Mouse (Mus musculus) left cerebral cortex, postnatal 36 days (tissue): ENCODE measurements at regions not wholly inside any gene's neighbourhood (a gene's known extent, or its start where the extent isn't known, plus 50 kb on each side); places are given as distances from the start of the nearest gene placed in this dataset.
A peak's percentile ranks its signal among the peaks of the same experiment; 100 is the strongest.
"Not testable (repeated sequence)": the region's sequence is repeated elsewhere in the genome, so short reads cannot be mapped to it uniquely, and the experiment has no call there.

ENCODE experiments used
- DNase-seq, 2 experiments: peaks; one replicate each; pipeline ENCODE4 v3.0.0; 2021 to 2022; ENCODE audit warnings: low spot score in 2 of 2, mixed read lengths in 1 of 2
- intact Hi-C: fragments of 180-260 bp; cut with DNase I; formaldehyde crosslinking; loops from one replicate; pipeline ENCODE4 v1.15.1; 2025

DNA sequence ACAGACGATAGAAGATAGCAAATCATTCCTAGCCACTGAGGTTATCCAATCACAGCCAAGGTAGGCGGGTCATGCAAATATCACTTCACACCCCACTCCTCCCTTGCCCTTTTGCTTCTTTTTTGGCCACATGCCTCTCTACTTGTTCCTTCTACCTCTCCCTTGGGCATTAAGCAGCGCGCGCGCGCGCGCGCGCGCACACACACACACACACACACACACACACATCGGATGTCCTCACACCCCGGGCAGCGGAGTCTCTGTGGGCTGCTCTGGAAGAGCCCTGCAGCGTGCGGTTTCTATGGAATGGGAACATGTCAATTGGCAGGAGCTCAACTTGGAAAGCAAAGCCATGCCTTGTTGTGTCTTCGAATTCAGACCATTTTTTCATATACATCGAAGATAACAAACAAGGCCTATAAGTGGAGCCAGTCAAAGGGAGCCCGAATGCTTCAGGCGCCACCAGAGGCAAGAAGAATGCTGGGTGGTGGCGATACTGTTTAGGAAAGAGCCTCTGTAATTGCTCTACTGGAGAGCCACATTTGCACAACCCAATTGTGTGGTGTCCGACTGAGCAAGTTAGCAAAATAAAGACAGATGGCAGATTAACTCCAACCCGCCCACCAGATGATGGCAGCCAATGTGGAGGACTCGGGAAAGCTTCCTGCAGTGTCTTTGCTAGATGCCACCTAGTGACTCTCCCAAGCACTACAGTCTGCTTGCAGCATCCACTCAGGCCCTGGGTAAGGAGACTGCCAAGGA is 183.3 kb upstream of the Serp2 start:
- intact Hi-C loops: loop anchor here (5.0 kb wide), 1 partner anchor 183 kb away; the partner anchor contains the start of gene Serp2
- DNase-seq: peak; percentile 82 to 85

DNA sequence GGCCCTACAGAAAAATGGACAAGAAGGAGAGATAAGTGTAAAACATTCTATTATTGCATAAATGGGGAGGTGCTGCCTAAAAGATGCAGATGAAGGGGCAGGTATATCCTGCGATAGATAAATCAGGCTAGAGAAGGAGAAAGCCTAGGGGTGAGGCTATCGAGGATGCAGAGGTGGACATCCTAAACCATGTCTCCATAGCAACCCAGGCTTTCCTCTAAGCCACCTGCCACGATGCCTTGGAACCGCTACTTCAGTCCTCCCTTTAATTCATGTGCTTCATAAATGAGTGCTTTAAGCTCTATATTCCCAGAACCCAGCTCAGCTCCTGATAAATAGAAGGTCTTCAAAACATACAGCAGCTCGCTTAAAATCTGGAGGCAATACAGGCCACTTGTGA is 179.3 kb upstream of the Serp2 start:
- DNase-seq: no peak
- intact Hi-C loops: no loop called here

- intact Hi-C loops: no loop called here
- DNase-seq: no peak
These were observed 178.4 kb upstream of the Serp2 start for GRCm38 (mm10) chr14:76735107-76735506.

- DNase-seq: peak in 1 of 2 experiments; percentile 22
- intact Hi-C loops: no loop called here
These were observed 176.7 kb upstream of the Serp2 start for GRCm38 (mm10) chr14:76733258-76733823.

DNA sequence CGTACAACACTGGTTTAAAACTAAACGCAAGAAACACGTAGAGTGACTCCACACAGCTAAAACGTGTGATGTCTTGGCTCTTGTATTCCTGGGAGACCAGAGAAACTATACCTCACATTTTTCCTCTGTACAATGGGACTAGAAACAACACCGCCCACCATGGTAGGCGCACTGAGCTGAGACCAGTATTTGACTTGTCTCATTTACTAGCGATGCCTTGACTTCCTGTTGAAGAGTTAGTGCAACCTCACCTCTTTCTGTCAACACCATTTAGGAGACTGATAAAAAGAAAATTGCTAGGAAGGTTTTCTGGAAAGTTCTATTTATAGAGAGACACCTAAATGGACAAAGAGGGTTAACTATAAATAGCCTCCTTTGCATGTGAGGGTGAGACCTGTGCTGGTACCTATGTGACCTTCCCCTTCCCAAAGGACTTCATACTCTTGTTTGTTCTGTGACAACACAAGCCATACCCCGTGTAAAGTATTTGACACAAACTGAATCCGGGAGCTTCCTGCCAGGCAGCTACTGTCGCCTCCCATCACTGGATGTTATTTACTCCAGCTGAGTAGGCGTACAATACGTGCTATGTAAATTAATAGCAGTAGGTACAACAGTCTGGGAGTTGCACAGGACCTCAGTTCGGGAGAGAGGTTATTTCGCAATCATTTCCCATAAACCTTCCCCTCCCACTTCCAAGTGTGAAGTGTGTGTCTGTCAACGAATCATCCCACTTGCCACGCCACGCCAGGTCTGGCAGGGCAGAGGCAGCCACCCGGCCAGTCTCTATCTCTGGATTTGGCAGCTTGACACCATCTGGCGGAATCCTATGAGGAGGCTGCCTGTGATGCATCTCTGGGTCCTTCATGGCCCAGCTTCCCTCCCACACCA is 174.7 kb upstream of the Serp2 start:
- intact Hi-C loops: no loop called here
- no peak for DNase-seq

- no peak for DNase-seq
- intact Hi-C loops: no loop called here
These were observed 169.2 kb upstream of the Serp2 start for GRCm38 (mm10) chr14:76725844-76726243.

- DNase-seq, intact Hi-C loops: not testable (repeated sequence)
These were observed 168.5 kb upstream of the Serp2 start for GRCm38 (mm10) chr14:76725231-76725630.

GRCm38 (mm10) chr14:76724826-76725225 is 168.1 kb upstream of the Serp2 start:
- no peak for DNase-seq
- intact Hi-C loops: no loop called here

DNA sequence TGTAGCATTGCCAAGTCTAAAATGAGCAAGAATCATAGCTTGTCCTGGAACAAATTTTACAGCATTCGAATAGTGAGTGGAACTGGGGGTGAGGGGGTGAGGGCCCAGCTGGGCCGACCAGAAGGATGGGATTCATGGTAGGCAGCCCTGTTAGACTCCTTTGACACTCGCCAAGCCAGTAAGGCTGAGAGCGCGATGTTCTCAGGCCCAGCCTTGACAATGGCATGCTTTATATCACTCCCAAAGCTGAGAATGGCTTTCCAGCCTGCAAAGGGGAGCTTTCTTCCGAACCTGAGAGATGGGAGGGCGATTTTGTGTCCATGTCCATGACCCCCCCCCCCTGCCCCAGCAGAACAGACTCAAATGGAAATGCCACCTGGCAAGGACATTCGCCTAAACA is 167.7 kb upstream of the Serp2 start:
- intact Hi-C loops: no loop called here
- no peak for DNase-seq

- intact Hi-C loops: no loop called here
- DNase-seq: no peak
These were observed 166.9 kb upstream of the Serp2 start for GRCm38 (mm10) chr14:76723551-76723950.

DNA sequence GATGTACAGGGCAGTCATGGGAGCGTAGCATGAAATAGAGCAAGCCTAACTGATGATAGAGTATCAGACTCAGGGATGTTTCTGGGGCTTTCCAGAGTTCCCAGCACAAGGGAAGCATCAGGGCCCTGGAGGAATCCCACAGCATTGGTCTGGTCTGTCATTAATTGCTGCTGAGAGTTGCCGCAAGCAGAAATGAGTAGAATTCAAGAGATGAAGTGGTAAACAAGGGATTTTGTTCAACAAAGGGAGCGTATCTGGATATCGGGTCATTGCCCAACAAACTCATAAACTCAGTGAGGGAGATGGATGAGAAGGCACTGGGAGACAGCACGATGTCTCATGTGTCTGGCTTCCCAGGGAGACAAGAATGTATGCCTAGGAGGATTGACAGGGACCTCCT is 165.6 kb upstream of the Serp2 start:
- DNase-seq: no peak
- intact Hi-C loops: no loop called here

DNA sequence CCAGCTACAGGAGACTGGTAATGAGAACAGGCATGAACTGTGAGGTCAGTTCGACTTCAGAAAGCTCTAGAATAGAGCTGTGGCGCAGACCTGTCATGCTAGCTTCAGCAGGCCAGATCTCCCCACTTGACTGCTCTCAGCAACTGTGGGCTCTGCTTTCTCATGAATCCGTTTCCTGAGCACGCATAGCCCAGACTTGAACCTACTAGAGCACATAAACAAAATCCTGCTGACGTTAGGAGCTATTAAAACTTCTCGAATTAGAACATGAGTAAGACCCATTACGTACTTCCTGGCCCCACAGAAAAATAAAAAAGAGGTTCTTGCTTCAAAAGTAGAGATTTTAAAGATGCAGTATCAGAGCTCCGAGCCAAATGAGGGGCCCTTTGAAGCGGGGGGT is 165.1 kb upstream of the Serp2 start:
- DNase-seq: no peak
- intact Hi-C loops: no loop called here

DNA sequence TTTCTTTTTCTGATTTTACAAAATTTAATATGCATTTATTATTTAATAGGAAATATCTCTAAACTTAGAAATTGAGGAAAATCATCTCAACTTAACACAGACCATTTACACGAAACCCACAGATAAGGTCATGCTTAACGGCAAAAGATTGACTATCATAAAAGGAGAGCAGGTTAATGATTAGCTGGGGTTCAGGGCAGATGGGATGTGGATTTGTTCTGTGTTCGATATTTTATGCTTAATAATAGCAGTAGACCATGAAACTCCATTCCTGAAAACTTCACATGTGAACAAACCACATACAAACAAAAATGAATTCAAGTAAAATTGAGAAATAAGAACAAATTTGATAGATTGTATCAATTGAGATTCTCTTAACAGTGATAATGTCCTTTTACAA is 160.4 kb upstream of the Serp2 start:
- intact Hi-C loops: no loop called here
- DNase-seq: no peak

GRCm38 (mm10) chr14:76714727-76715126 is 158.0 kb upstream of the Serp2 start:
- no peak for DNase-seq
- intact Hi-C loops: no loop called here

DNA sequence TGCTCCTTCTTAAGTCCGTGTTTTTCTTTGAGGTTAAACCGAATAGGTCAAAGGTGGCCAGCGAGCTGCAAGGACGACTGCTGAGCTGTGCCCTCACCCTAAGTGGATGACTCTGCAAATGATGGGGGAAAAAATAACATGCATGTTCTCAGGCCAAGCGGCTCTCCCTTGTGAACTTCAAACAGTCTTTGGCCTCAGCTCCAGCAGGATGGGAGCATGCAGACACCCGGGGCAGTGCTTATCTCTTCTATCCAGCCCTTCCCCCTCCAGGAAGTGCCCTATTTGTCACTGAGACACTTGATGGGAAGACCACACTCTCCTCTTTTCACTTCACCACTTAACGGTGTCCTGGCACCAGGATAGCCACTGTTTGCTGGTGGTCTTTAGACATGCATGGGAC is 157.3 kb upstream of the Serp2 start:
- DNase-seq: no peak
- intact Hi-C loops: no loop called here

- peak; percentile 15 to 28 for DNase-seq
- intact Hi-C loops: no loop called here
These were observed 152.0 kb upstream of the Serp2 start for GRCm38 (mm10) chr14:76708728-76709127.

DNA sequence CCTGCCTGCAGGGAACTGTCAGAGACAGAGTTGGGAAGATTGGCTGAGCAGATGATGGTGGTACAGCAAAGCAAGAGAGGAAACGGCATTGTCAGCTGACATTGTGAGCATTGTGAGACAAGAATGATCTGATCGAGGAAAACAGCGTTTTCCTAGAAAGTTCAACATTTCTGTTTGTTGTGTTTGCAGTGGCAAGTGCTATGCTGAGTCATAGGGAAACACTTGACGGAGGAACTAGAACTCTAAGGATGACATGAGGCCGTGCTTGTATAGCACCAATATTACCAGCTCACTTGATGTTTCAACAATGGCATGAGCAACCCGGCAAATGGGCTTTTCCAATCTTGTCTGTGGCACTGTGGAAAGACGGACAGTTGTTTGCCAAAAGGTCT is 146.7 kb upstream of the Serp2 start:
- intact Hi-C loops: no loop called here
- no peak for DNase-seq

- intact Hi-C loops: no loop called here
- no peak for DNase-seq
These were observed 146.2 kb upstream of the Serp2 start for GRCm38 (mm10) chr14:76702709-76703372.

DNA sequence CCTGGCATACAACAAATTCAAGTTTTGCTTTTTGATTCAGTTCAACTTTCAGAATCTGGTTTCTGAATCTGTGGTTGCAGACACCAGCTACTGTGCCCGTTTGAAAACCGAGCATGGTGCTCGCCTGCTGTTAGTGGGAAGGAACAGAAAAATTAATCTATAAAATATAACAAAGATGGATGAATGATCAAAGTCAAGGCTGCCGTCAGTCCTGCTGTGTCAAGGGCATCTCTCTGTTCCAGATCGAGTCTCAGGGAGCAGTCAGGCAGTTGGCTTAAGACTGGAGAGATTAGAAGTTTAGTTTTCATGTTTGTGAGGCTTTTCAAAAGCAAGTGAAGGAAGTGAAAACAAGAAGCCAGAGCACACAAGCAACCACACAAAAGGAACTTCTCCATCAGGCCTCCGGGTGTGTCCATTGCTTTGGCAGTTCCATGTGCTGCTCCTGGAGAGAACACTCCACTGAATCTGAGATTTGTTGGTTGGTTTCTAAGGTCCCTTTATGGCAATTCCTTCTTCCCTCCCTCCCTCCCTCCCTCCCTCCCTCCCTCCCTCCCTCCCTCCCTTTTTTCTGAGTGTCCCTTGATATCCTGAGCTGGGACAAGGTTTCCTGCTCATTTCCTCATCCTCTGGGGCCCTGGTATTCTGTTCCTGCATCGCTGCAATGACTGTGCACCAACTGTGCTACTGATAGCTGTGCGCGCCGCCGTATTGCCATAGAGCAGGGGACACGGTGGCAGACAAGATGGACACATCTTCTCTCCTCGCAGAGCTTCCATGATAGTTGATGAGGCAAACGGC is 145.4 kb upstream of the Serp2 start:
- intact Hi-C loops: no loop called here
- DNase-seq: no peak
